Mouse (Mus musculus): ENCODE data around the gene Clec2d.

GRCm38 (mm10) chr6:129186022-129186421 lies 5.6 kb downstream of the Clec2d start:
- TF ChIP-seq CTCF (IDR thresholded peaks at IDR 0.05; ENCODE audit: low read depth) (no peak), EP300 (IDR thresholded peaks at IDR 0.05; ENCODE audit: low read depth) (no peak)

Measured in heart, postnatal 0 days (tissue).